Mouse (Mus musculus) limb, embryonic 11.5 days (tissue): ENCODE results near the gene Slc1a1. TPM values are rescaled to one million over a fixed set of nuclear protein-coding genes. Genes with fewer than 3 reads are reported as not detected.

Experiments used
- ATAC-seq: fragments of 200-750 bp; cut with Nextera tagmentation; 2 replicates; pipeline ENCODE4 v1.8.0; 2017; ENCODE audit warnings: low read depth; ENCODE audit not compliant: insufficient number of reproducible peaks, low FRiP score, low TSS enrichment
- DNase-seq: peaks from one replicate; pipeline ENCODE4 v3.0.0-alpha.2; 2015; ENCODE audit warnings: low spot score
- H3K27ac ChIP-seq: fragments of 300-500 bp; sonication (generic); replicated peaks from 2 replicates; pipeline ENCODE4 v1.5.1; 2014; ENCODE audit warnings: low read depth, mild to moderate bottlenecking, low read length
- H3K27me3 ChIP-seq: fragments of 300-500 bp; sonication (generic); 2 replicates; pipeline ENCODE4 v1.6.1; 2014; ENCODE audit warnings: mild to moderate bottlenecking, low read length, mixed read lengths; ENCODE audit not compliant: control insufficient read depth, insufficient read depth
- H3K36me3 ChIP-seq: fragments of 300-500 bp; sonication (generic); 2 replicates; pipeline ENCODE4 v1.6.1; 2014; ENCODE audit warnings: mild to moderate bottlenecking, low read length, moderate library complexity, mixed read lengths; ENCODE audit not compliant: control insufficient read depth, insufficient read depth
- H3K4me1 ChIP-seq: fragments of 300-500 bp; sonication (generic); 2 replicates; pipeline ENCODE4 v1.6.1; 2014; ENCODE audit warnings: low read length, mixed read lengths; ENCODE audit not compliant: control insufficient read depth, insufficient read depth
- H3K4me2 ChIP-seq: fragments of 300-500 bp; sonication (generic); 2 replicates; pipeline ENCODE4 v1.6.1; 2014; ENCODE audit warnings: low read depth, mild to moderate bottlenecking, moderate library complexity; ENCODE audit not compliant: severe bottlenecking
- H3K4me3 ChIP-seq: fragments of 300-500 bp; sonication (generic); 2 replicates; pipeline ENCODE4 v1.5.1; 2014; ENCODE audit warnings: low read depth, low read length
- H3K9ac ChIP-seq: fragments of 300-500 bp; sonication (generic); 2 replicates; pipeline ENCODE4 v1.6.1; 2014; ENCODE audit warnings: mild to moderate bottlenecking, low read length
- H3K9me3 ChIP-seq: fragments of 300-500 bp; sonication (generic); 2 replicates; pipeline ENCODE4 v1.6.1; 2016; ENCODE audit warnings: low read length; ENCODE audit not compliant: control insufficient read depth
- WGBS: fragments of 180-500 bp; shearing (Covaris S2); extraction: QIAGEN DNeasy Blood & Tissue Kit; methylation state at CpG from one replicate; pipeline ENCODE4 v1.1.7; 2014; 5-methylcytosine and 5-hydroxymethylcytosine counted together
- polyA plus RNA-seq: library from polyadenylated mRNA; unstranded; fragments of >200 nt; fragmentation: Nextera tagmentation; extraction: Ambion mirVana; gene quantifications from 2 replicates; pipeline ENCODE4 v1.2.1, GENCODE M21; 2014

The Slc1a1 gene
- polyA plus RNA-seq, 1 experiment from 2014 or later, result 0.36 TPM

DNA sequence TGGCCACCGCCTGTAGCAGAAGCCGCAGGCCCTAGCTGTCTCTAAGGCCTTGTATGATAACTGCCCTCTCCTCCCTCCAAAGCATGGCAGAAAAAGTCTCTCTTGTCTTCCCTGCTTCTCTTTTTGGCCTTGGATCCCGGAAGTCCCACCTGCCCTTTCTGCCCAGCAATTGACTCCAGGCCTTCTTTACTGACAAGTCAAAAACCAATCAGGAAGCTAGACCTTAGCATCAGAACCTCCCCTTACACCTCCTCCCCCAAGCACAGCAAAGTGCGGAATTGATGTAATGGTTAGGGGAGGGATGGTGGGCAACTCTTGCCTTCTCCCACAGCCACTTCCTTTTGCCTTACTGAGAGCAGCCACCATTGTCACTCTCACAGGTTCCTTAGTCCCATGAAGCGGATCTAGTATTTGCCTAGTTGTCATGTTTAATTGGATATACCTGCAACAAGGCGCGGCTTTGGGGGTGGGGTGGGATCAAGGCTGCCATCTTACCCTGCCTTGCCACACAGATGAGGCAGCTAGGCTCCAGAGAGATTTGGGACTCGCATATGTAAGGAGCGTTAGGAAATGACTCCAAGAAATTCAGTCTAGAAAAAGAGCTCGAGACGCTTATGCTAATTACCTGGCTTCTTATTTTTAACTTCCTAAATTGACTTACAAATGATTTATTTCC, 27.9 kb upstream of the Slc1a1 start:
- H3K4me1 ChIP-seq, result no peaks in the 10 kb centered on the region
- H3K27me3 ChIP-seq, result no peaks in the 10 kb centered on the region
- H3K36me3 ChIP-seq, result no peaks in the 10 kb centered on the region
- no peak for DNase-seq
- H3K4me3 ChIP-seq, result no peak overlapping the region
- no peak overlapping the region for H3K4me2 ChIP-seq
- no peak for ATAC-seq
- H3K27ac ChIP-seq, result no peak overlapping the region
- H3K9me3 ChIP-seq, result no peaks in the 10 kb centered on the region
- H3K9ac ChIP-seq, result no peak overlapping the region
- 83% methylated on average over 11 of the region's 11 CpGs for WGBS

DNA sequence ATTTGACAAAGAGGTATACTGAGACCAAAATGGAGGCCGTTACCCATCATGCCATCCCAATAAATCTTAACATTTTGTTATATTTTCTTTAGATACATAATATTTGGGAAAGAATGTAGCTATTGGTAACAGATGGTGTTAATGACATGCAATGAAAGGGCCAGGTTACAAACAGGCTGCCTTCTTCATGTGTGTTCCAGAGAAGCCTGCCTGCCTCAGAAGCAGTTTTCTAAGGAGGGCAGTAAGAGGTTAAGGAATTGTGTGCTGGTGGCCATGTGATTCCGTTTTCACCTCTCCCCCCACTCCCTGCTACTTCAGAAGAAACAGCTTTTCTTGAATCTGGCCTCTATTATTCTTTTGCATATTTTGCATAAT, 27.4 kb upstream of the Slc1a1 start:
- Histone ChIP-seq H3K27ac (no peak overlapping the region), H3K4me3 (no peak overlapping the region), H3K9ac (no peak overlapping the region), H3K27me3 (no peaks in the 10 kb centered on the region), H3K9me3 (no peaks in the 10 kb centered on the region), H3K4me1 (no peaks in the 10 kb centered on the region), H3K36me3 (no peaks in the 10 kb centered on the region), H3K4me2 (no peak overlapping the region)
- ATAC-seq (no peak), DNase-seq (no peak)
- WGBS, result 54% methylated on average over 2 of the region's 2 CpGs

DNA sequence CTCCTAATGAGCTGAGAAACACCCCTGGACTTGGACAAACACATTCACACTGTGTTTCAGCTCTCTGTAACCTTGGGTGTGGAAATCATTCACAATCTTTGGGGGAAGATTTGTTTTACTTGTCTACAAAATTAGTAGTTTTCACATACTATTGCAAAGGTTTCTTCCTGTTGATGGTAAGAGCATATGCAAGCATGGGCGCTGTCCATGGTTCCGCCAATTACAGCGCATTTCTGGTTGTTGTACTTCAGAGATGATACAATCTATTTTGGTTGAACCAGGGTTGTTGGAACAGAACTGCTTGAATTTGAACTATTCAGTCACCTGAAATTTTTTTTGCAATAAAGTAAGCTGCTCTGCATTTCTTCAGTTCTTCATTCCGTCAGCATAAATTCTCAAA, 16.6 kb upstream of the Slc1a1 start:
- H3K27me3 ChIP-seq, result no peaks in the 10 kb centered on the region
- ATAC-seq (no peak), DNase-seq (peak; percentile 73)
- H3K9ac ChIP-seq, result no peak overlapping the region
- WGBS, result 74% methylated on average over 4 of the region's 4 CpGs
- no peaks in the 10 kb centered on the region for H3K9me3 ChIP-seq
- H3K36me3 ChIP-seq, result no peaks in the 10 kb centered on the region
- H3K27ac ChIP-seq, result no peak overlapping the region
- no peak overlapping the region for H3K4me2 ChIP-seq
- H3K4me1 ChIP-seq, result no peaks in the 10 kb centered on the region
- no peak overlapping the region for H3K4me3 ChIP-seq

DNA sequence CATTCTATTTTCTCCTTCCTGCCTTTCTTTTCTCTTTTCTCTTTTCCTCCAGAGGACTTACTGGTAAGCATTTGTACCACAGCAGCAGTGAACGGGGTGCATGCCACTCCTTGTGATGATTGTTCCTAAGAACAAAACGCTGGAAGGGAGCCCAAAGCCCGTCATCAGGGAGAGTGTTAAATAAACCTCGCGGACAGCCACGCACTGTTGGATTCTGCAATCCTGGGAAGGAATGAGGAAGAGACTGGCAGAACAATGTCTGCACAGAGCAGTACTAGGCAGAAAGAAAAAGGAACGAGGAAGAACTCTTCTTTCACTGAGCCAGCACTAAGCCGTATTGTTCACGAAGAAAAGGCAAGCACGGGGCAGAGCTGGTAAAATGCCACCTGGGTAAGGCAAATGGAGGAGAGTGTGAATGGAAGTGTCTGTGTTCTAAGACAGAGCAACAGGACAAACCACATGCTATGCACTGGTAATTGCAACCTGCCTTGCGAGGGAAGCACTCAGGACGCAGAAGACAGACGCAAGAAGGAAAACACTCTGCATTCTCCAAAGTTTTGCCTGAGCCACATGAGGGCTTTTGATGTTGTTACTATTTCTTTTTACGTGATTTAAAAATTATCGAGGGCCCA, 7.0 kb upstream of the Slc1a1 start:
- Histone ChIP-seq H3K27me3 (no peaks in the 10 kb centered on the region), H3K9ac (no peak overlapping the region), H3K4me3 (no peak overlapping the region), H3K27ac (no peak overlapping the region), H3K9me3 (no peaks in the 10 kb centered on the region), H3K36me3 (no peaks in the 10 kb centered on the region), H3K4me2 (no peak overlapping the region), H3K4me1 (no peaks in the 10 kb centered on the region)
- ATAC-seq, result no peak
- no peak for DNase-seq
- WGBS, result 74% methylated on average over 15 of the region's 15 CpGs

DNA sequence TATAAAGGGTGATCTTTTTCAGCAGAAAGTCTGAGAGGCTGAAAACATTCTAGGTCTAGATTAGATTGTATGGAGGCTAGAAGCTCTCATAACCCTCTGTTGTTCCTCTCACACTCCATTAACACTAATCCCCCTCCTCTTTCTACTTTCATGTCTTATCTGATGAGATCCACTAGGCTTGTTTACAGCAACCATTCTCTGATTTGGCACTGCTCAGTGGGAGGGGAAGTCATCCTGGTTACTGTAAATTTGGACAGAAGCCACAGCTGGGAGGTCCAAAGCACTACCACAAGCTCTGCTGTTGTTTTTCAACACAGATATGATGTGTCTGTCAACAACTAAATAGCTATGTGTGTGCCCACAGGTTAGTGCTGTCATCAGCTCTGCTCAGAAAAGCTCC, 3.5 kb upstream of the Slc1a1 start:
- H3K27me3 ChIP-seq, result peaks cover 18% of the 10 kb centered on the region
- ATAC-seq, result no peak
- H3K4me1 ChIP-seq, result no peaks in the 10 kb centered on the region
- no peak for DNase-seq
- H3K36me3 ChIP-seq, result no peaks in the 10 kb centered on the region
- H3K9me3 ChIP-seq, result no peaks in the 10 kb centered on the region
- H3K27ac ChIP-seq, result no peak overlapping the region
- no peak overlapping the region for H3K4me2 ChIP-seq
- no peak overlapping the region for H3K4me3 ChIP-seq
- no peak overlapping the region for H3K9ac ChIP-seq

DNA sequence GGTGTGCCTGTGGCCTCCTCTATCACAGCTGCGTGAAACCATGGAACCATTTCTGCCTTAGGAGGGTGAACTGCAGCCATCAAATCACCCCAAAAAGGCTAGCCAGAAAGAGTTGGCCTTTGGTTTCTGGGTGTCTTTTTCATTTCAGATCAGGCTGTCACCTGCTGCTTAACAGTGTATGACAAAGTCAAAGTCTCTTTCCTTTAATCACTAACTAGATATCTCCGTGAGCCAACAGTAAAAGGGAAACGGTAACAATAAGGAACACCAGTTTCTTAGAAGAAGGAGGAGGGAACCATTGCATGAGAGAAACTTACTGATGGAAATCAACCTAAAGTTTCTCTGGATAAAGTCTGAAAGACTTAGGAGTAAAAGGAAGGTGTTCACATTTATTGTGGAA, 2.2 kb upstream of the Slc1a1 start:
- H3K27me3 ChIP-seq, result peaks cover 22% of the 10 kb centered on the region
- 90% methylated on average over 3 of the region's 3 CpGs for WGBS
- H3K9ac ChIP-seq, result no peak overlapping the region
- DNase-seq (no peak), ATAC-seq (no peak)
- H3K4me1 ChIP-seq, result no peaks in the 10 kb centered on the region
- H3K4me3 ChIP-seq, result no peak overlapping the region
- no peak overlapping the region for H3K4me2 ChIP-seq
- H3K27ac ChIP-seq, result no peak overlapping the region
- H3K36me3 ChIP-seq, result no peaks in the 10 kb centered on the region
- no peaks in the 10 kb centered on the region for H3K9me3 ChIP-seq

DNA sequence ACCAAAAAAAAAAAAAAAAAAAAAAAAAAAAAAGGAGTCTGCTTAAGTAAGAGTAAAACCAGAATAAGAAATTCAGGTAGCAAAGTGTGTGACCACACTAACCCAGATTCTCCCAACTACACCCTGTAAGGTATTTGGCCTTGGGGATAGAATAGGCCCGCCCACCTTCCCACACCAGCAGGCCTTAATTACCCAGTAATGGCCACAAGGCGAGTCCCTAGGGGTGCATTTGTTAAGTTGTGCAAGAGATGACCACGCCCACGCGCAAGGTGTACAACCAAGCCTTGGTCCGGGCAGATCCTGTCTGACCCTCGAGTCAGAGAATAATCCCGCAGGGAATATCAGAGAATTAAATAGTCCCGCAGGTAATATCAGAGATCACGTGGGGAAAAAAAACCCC, 461 bp upstream of the Slc1a1 start:
- ATAC-seq, result no peak
- H3K4me3 ChIP-seq, result peak overlapping the region; percentile 61
- H3K4me1 ChIP-seq, result no peaks in the 10 kb centered on the region
- no peak for DNase-seq
- H3K9ac ChIP-seq, result no peak overlapping the region
- H3K27me3 ChIP-seq, result peaks cover 22% of the 10 kb centered on the region
- no peak overlapping the region for H3K27ac ChIP-seq
- WGBS, result 9% methylated on average over 10 of the region's 10 CpGs
- peak overlapping the region; percentile 99 for H3K4me2 ChIP-seq
- no peaks in the 10 kb centered on the region for H3K9me3 ChIP-seq
- H3K36me3 ChIP-seq, result no peaks in the 10 kb centered on the region

- H3K4me3 ChIP-seq, result peak overlapping the region; percentile 61
- peak overlapping the region; percentile 44 for H3K9ac ChIP-seq
- H3K27ac ChIP-seq, result no peak overlapping the region
- H3K9me3 ChIP-seq, result no peaks in the 10 kb centered on the region
- peaks cover 22% of the 10 kb centered on the region for H3K27me3 ChIP-seq
- 8% methylated on average over 9 of the region's 9 CpGs for WGBS
- no peaks in the 10 kb centered on the region for H3K36me3 ChIP-seq
- DNase-seq, result no peak
- no peak for ATAC-seq
- H3K4me1 ChIP-seq, result no peaks in the 10 kb centered on the region
- peak overlapping the region; percentile 99 for H3K4me2 ChIP-seq
These were observed 633 bp downstream of the Slc1a1 start for GRCm38 (mm10) chr19:28835500-28835864.

GRCm38 (mm10) chr19:28836116-28836515, 1.3 kb downstream of the Slc1a1 start:
- peaks cover 22% of the 10 kb centered on the region for H3K27me3 ChIP-seq

More at GRCm38 (mm10) chr19:28836116-28836515, 1.3 kb downstream of the Slc1a1 start:
- Histone ChIP-seq H3K4me2 (no peak overlapping the region), H3K9ac (no peak overlapping the region), H3K27ac (no peak overlapping the region), H3K36me3 (no peaks in the 10 kb centered on the region), H3K4me3 (no peak overlapping the region), H3K4me1 (no peaks in the 10 kb centered on the region), H3K9me3 (no peaks in the 10 kb centered on the region)
- DNase-seq (no peak), ATAC-seq (no peak)
- WGBS, result 54% methylated on average over 3 of the region's 3 CpGs
